In genomic region chr1:22721706-22722105, GRCm38 (mm10) we compare ENCODE assay signal across 21 mouse cellular contexts.
DNase-seq lines count a peak whose midpoint lies in the region; ATAC-seq and TF ChIP-seq lines count a peak whose summit lies in the region.
"Had no signal": no experiment of that assay in that cellular context is flagged by ENCODE, and none has a peak within 500 bp of the region (broad histone marks: within the 10 kb centered on the region; RNA-seq: fewer than 3 reads in every experiment).

No protein-coding gene starts in this region.

- no peaks in the 10 kb centered on the region for H3K36me3 ChIP-seq in heart, postnatal 0 days (replicated peaks; ENCODE audit: control insufficient read depth, insufficient read depth, low read length)
- H3K36me3 ChIP-seq in heart, embryonic 12.5 days, result no peaks in the 10 kb centered on the region
- H3K36me3 ChIP-seq in kidney, postnatal 0 days (ENCODE audit: insufficient read depth, low read length), result no peaks in the 10 kb centered on the region
- H3K36me3 ChIP-seq in kidney, embryonic 16.5 days (ENCODE audit: insufficient read depth, low read length), result no peaks in the 10 kb centered on the region
- H3K36me3 ChIP-seq in lung, postnatal 0 days (ENCODE audit: insufficient read depth, low read length), result no peaks in the 10 kb centered on the region
- H3K36me3 ChIP-seq: G1E had no signal

- H3K9me3 ChIP-seq in heart, postnatal 0 days (replicated peaks; ENCODE audit: control insufficient read depth, low read length), result no peaks in the 10 kb centered on the region
- H3K9me3 ChIP-seq in heart, embryonic 12.5 days (replicated peaks), result no peaks in the 10 kb centered on the region
- no peaks in the 10 kb centered on the region for H3K9me3 ChIP-seq in kidney, postnatal 0 days (replicated peaks; ENCODE audit: low read length)
- H3K9me3 ChIP-seq in kidney, embryonic 16.5 days (ENCODE audit: low read length), result no peaks in the 10 kb centered on the region
- H3K9me3 ChIP-seq in lung, postnatal 0 days (ENCODE audit: low read length), result no peaks in the 10 kb centered on the region
- H3K9me3 ChIP-seq: G1E had no signal

- DNase-seq in heart, postnatal 0 days (ENCODE audit: low spot score), result peak; percentile 94
- peak; percentile 69 for DNase-seq in kidney, postnatal 0 days (ENCODE audit: low spot score)
- DNase-seq in lung, postnatal 0 days (ENCODE audit: low spot score), result peak; percentile 87
- DNase-seq in lung, adult 2 months, result no peak
- DNase-seq: adrenal gland, adult 2 months; adrenal gland, adult 8-10 months; adrenal gland, postnatal 10 days; adrenal gland, postnatal 14 days; adrenal gland, postnatal 25 days; adrenal gland, postnatal 36 days; B cell, adult 2 months; cerebellum, adult 11 months; cerebellum, adult 11-12 months; cerebellum, adult 18-20 months had no signal

- TF ChIP-seq POLR2A in lung, adult 2 months (IDR thresholded peaks at IDR 0.05; ENCODE audit: borderline replicate concordance, extremely low read depth, low read depth, low read length), result no peak

- H3K9ac ChIP-seq in heart, postnatal 0 days (replicated peaks; ENCODE audit: low read depth, low read length), result no peak overlapping the region
- H3K9ac ChIP-seq in heart, embryonic 12.5 days, result no peak overlapping the region
- no peak overlapping the region for H3K9ac ChIP-seq in kidney, postnatal 0 days (ENCODE audit: low read depth, low read length)
- H3K9ac ChIP-seq in kidney, embryonic 16.5 days (replicated peaks; ENCODE audit: low read length), result no peak overlapping the region
- H3K9ac ChIP-seq in lung, postnatal 0 days (replicated peaks; ENCODE audit: low read depth), result no peak overlapping the region

- no peak for ATAC-seq in heart, postnatal 0 days (ENCODE audit: insufficient read depth, low read depth)
- ATAC-seq in heart, embryonic 12.5 days (ENCODE audit: insufficient number of reproducible peaks, low FRiP score), result no peak
- no peak for ATAC-seq in kidney, postnatal 0 days (replicated peaks; ENCODE audit: low FRiP score, low read depth)
- no peak for ATAC-seq in kidney, embryonic 16.5 days (ENCODE audit: low FRiP score, low TSS enrichment)
- ATAC-seq in lung, postnatal 0 days, result no peak
- ATAC-seq: activated CD4-positive, CD25-positive, alpha-beta regulatory T cell, adult 4 months; CD4-positive, CD25-positive, alpha-beta regulatory T cell, adult 4 months; Patski had no signal

- H3K4me3 ChIP-seq in heart, postnatal 0 days (ENCODE audit: low read depth, low read length), result no peak overlapping the region
- H3K4me3 ChIP-seq in heart, embryonic 12.5 days, result no peak overlapping the region
- H3K4me3 ChIP-seq in kidney, postnatal 0 days (replicated peaks; ENCODE audit: low read depth, low read length), result no peak overlapping the region
- no peak overlapping the region for H3K4me3 ChIP-seq in kidney, embryonic 16.5 days (ENCODE audit: low read length)
- no peak overlapping the region for H3K4me3 ChIP-seq in lung, postnatal 0 days (ENCODE audit: low read depth, low read length)
- H3K4me3 ChIP-seq in lung, adult 2 months (replicated peaks; ENCODE audit: extremely low read depth, low read depth, low read length), result no peak overlapping the region

- 0 out of 2 replicates have a peak, but pooled peaks cover 1% of the 10 kb centered on the region for H3K4me1 ChIP-seq in heart, postnatal 0 days (ENCODE audit: control insufficient read depth, insufficient read depth)
- no peaks in the 10 kb centered on the region for H3K4me1 ChIP-seq in heart, embryonic 12.5 days (replicated peaks)
- H3K4me1 ChIP-seq in kidney, postnatal 0 days (replicated peaks; ENCODE audit: insufficient read depth, low read length), result no peaks in the 10 kb centered on the region
- no peaks in the 10 kb centered on the region for H3K4me1 ChIP-seq in kidney, embryonic 16.5 days (ENCODE audit: insufficient read depth, low read length)
- H3K4me1 ChIP-seq in lung, postnatal 0 days (ENCODE audit: insufficient read depth, low read depth, low read length), result no peaks in the 10 kb centered on the region
- H3K4me1 ChIP-seq in lung, adult 2 months (ENCODE audit: control insufficient read depth, insufficient read depth, low read length), result no peaks in the 10 kb centered on the region

- no peaks in the 10 kb centered on the region for H3K27me3 ChIP-seq in heart, postnatal 0 days (ENCODE audit: control insufficient read depth, insufficient read depth, low read length)
- no peaks in the 10 kb centered on the region for H3K27me3 ChIP-seq in heart, embryonic 12.5 days (replicated peaks)
- H3K27me3 ChIP-seq in kidney, postnatal 0 days (ENCODE audit: insufficient read depth, low read length), result no peaks in the 10 kb centered on the region
- no peaks in the 10 kb centered on the region for H3K27me3 ChIP-seq in kidney, embryonic 16.5 days (ENCODE audit: insufficient read depth, low read length)
- no peaks in the 10 kb centered on the region for H3K27me3 ChIP-seq in lung, postnatal 0 days (replicated peaks; ENCODE audit: insufficient read depth, low read length)
- H3K27me3 ChIP-seq: CH12.LX had no signal

- no peak for TF ChIP-seq EP300 in heart, postnatal 0 days (IDR thresholded peaks at IDR 0.05; ENCODE audit: low read depth)
- TF ChIP-seq EP300 in lung, postnatal 0 days (IDR thresholded peaks at IDR 0.05), result no peak

- no peak for TF ChIP-seq CTCF in heart, postnatal 0 days (IDR thresholded peaks at IDR 0.05; ENCODE audit: low read depth)
- no peak for TF ChIP-seq CTCF in kidney, postnatal 0 days (IDR thresholded peaks at IDR 0.05; ENCODE audit: low read depth)
- TF ChIP-seq CTCF in lung, postnatal 0 days (IDR thresholded peaks at IDR 0.05), result no peak
- no peak for TF ChIP-seq CTCF in lung, adult 2 months (IDR thresholded peaks at IDR 0.05; ENCODE audit: insufficient read depth, low read length)

- H3K27ac ChIP-seq in heart, postnatal 0 days (ENCODE audit: low read depth), result no peak overlapping the region
- H3K27ac ChIP-seq in heart, embryonic 12.5 days (ENCODE audit: poor library complexity, severe bottlenecking), result no peak overlapping the region
- no peak overlapping the region for H3K27ac ChIP-seq in kidney, postnatal 0 days
- no peak overlapping the region for H3K27ac ChIP-seq in kidney, embryonic 16.5 days (ENCODE audit: low read length)
- H3K27ac ChIP-seq in lung, postnatal 0 days (ENCODE audit: low read length), result no peak overlapping the region

- H3K4me2 ChIP-seq in heart, postnatal 0 days (ENCODE audit: low read depth, low read length), result no peak overlapping the region
- H3K4me2 ChIP-seq in heart, embryonic 12.5 days, result no peak overlapping the region
- no peak overlapping the region for H3K4me2 ChIP-seq in kidney, postnatal 0 days (ENCODE audit: low read length)
- no peak overlapping the region for H3K4me2 ChIP-seq in kidney, embryonic 16.5 days (replicated peaks; ENCODE audit: low read depth, low read length)
- no peak overlapping the region for H3K4me2 ChIP-seq in lung, postnatal 0 days (replicated peaks; ENCODE audit: low read depth, low read length)
